Mouse (Mus musculus) liver, embryonic 14.5 days (tissue): ENCODE measurements around the gene Wdr45. TPM values are rescaled to one million over a fixed set of nuclear protein-coding genes. Genes with fewer than 3 reads are reported as not detected.

ENCODE experiments used
- ATAC-seq: fragments of 200-750 bp; cut with Nextera tagmentation; 2 replicates; pipeline ENCODE4 v1.8.0; 2017; ENCODE audit warnings: moderate number of reproducible peaks, mild to moderate bottlenecking, moderate library complexity; ENCODE audit not compliant: insufficient read depth
- DNase-seq, 3 experiments: peaks; one replicate each; pipeline ENCODE4 v3.0.0-alpha.2; 2012 to 2013; ENCODE audit warnings: low read depth in 3 of 3, low spot score in 3 of 3
- H3K27ac ChIP-seq: fragments of 300-500 bp; sonication (generic); 2 replicates; pipeline ENCODE4 v1.5.1; 2014; ENCODE audit warnings: moderate library complexity, mild to moderate bottlenecking, control low read depth, inconsistent platforms
- H3K27me3 ChIP-seq: fragments of 300-500 bp; sonication (generic); 2 replicates; pipeline ENCODE4 v1.6.1; 2014; ENCODE audit warnings: mild to moderate bottlenecking, low read length, moderate library complexity; ENCODE audit not compliant: control insufficient read depth, insufficient read depth
- H3K36me3 ChIP-seq: fragments of 300-500 bp; sonication (generic); replicated peaks from 2 replicates; pipeline ENCODE4 v1.6.1; 2014; ENCODE audit warnings: low read depth; ENCODE audit not compliant: control insufficient read depth, insufficient read depth
- H3K4me1 ChIP-seq, 2 experiments: fragments of 200-500 bp in 1 of 2; fragments of 300-500 bp in 1 of 2; sonication (generic) in 1 of 2; replicated peaks; 2 replicates each; pipeline ENCODE4 v1.6.1; 2012 to 2014; ENCODE audit warnings: antibody characterized with exemption in 1 of 2, inconsistent platforms in 1 of 2, low read length in 1 of 2; ENCODE audit not compliant: control insufficient read depth in 2 of 2, insufficient read depth in 2 of 2
- H3K4me2 ChIP-seq: fragments of 300-500 bp; sonication (generic); 2 replicates; pipeline ENCODE4 v1.6.1; 2014; ENCODE audit warnings: low read depth, mild to moderate bottlenecking, control low read depth, moderate library complexity
- H3K4me3 ChIP-seq, 2 experiments: fragments of 200-500 bp in 1 of 2; fragments of 300-500 bp in 1 of 2; sonication (generic) in 1 of 2; 2 replicates each; pipeline ENCODE4 v1.5.1; 2012 to 2014; ENCODE audit warnings: low read depth in 2 of 2, low read length in 2 of 2, mild to moderate bottlenecking in 2 of 2, control low read depth in 1 of 2, inconsistent platforms in 1 of 2, moderate library complexity in 1 of 2; ENCODE audit not compliant: insufficient read depth in 1 of 2
- H3K9ac ChIP-seq: fragments of 300-500 bp; sonication (generic); replicated peaks from 2 replicates; pipeline ENCODE4 v1.6.1; 2014; ENCODE audit warnings: mild to moderate bottlenecking, control low read depth, moderate library complexity
- H3K9me3 ChIP-seq: fragments of 300-500 bp; sonication (generic); 2 replicates; pipeline ENCODE4 v1.6.1; 2016; ENCODE audit warnings: low read length, mixed read lengths; ENCODE audit not compliant: control insufficient read depth
- CTCF ChIP-seq: IDR thresholded peaks from 2 replicates; pipeline ENCODE4 v1.5.1; 2016; ENCODE audit warnings: antibody characterized with exemption, low read depth, control low read depth
- EP300 ChIP-seq: IDR thresholded peaks from 2 replicates; pipeline ENCODE4 v1.6.1; 2016; ENCODE audit warnings: antibody characterized with exemption, low read depth
- WGBS: fragments of 180-500 bp; shearing (Covaris S2); extraction: QIAGEN DNeasy Blood & Tissue Kit; methylation state at CpG from one replicate; pipeline ENCODE4 v1.1.7; 2014; ENCODE audit not compliant: insufficient replicate concordance; 5-methylcytosine and 5-hydroxymethylcytosine counted together
- polyA plus RNA-seq, 2 experiments: library from polyadenylated mRNA; depleted of rRNA in 1 of 2; stranded (reverse) in 1 of 2; unstranded in 1 of 2; fragments of >200 nt; fragmentation: Nextera tagmentation in 1 of 2; extraction: Ambion mirVana in 1 of 2; gene quantifications; 2 replicates each; pipeline versions ENCODE4 v1.2.1 to v1.2.3; 2012 to 2014

Gene Wdr45
- polyA plus RNA-seq, 2 experiments = 7.5 to 11.8 TPM

DNA sequence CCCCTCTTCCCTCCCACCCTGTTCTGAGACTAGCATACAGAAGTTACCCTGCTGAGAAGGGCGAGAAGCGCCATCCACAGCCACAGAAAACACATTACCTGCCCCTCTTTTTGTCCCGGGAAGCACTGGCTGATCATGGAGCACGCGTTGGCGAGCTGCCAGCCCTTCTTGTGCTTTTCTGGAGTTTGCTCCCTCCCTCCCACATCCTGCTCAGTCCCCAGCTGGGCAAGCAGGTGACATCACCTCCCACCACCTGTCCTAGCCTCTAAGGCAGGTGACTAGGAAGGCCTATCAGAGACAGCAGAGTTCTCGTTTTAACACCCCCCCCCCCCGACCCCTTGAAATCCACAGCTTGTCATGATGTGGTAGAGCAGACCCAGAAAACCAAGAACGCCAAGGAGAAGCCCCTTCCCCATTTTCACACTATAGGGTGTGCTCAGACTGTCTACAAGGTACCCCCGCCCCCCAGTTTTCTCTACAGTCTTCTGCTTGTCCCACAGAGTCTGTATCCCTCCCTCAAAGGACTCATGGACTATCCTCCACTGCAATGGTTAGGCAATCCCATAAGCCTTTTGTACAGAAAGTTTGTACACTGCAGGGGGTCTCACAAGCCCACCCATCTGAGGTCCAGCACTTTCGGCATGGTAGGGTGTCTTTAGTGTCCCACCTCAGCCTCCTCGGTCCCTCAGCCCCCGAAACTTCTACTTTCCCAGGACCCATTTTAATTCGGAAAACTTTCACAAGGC lies 25.4 kb downstream of the Wdr45 start:
- no peaks in the 10 kb centered on the region for H3K9me3 ChIP-seq
- peaks cover 0 to 12% of the 10 kb centered on the region in 2 experiments; a peak in 2 of 4 replicates for H3K4me1 ChIP-seq
- H3K27me3 ChIP-seq = no peaks in the 10 kb centered on the region
- no peaks in the 10 kb centered on the region for H3K36me3 ChIP-seq
- TF ChIP-seq CTCF = no peak
- no peak overlapping the region for H3K4me3 ChIP-seq
- no peak for DNase-seq
- H3K27ac ChIP-seq = no peak overlapping the region
- whole genome bisulfite sequencing = 67% methylated on average over 13 of the region's 14 CpGs
- no peak overlapping the region for H3K4me2 ChIP-seq
- peak; percentile 64 for ATAC-seq
- no peak overlapping the region for H3K9ac ChIP-seq

DNA sequence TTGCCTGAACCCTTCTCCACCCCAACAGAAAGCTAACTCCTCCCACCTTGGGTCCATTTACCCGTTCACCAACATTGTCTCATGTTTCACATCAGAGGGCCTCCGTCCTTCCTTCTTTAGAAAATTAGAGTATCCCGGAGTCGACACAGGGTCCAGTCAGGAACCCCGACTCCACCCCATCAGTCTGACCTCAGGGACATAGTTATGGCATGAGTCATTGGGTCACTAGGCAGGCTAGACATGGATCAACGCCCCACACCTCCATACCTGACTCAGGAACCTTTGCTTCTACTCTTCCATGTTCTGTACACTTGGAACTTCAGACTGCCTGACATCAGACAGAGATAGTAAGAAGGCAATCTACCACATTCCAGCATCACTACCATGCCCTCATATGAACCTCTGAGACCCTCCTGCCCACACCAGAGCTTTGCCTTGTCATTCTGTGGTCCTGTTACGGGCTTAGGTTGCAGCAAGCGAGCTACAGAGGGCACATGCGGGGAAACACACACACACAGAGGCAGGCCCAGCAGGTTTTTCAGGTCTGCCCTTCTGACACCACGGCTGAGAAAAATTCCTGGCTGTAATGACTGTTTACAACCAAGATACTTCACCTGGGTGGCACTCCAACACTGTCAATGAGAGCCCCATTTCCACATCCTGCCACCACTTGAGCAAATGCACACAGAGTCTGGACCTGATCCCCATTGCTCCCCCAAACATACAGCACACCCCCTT lies 26.1 kb downstream of the Wdr45 start:
- H3K27ac ChIP-seq = no peak overlapping the region
- H3K4me1 ChIP-seq = peaks cover 0 to 12% of the 10 kb centered on the region in 2 experiments; a peak in 2 of 4 replicates
- no peaks in the 10 kb centered on the region for H3K27me3 ChIP-seq
- WGBS = 51% methylated on average over 10 of the region's 10 CpGs
- no peak for DNase-seq
- no peak overlapping the region for H3K4me3 ChIP-seq
- peak overlapping the region; percentile 24; the same call in 1 of the 2 replicates for H3K4me2 ChIP-seq
- H3K9me3 ChIP-seq = no peaks in the 10 kb centered on the region
- no peak overlapping the region for H3K9ac ChIP-seq
- H3K36me3 ChIP-seq = no peaks in the 10 kb centered on the region
- no peak for ATAC-seq
- TF ChIP-seq CTCF = no peak
- no peak for TF ChIP-seq EP300

DNA sequence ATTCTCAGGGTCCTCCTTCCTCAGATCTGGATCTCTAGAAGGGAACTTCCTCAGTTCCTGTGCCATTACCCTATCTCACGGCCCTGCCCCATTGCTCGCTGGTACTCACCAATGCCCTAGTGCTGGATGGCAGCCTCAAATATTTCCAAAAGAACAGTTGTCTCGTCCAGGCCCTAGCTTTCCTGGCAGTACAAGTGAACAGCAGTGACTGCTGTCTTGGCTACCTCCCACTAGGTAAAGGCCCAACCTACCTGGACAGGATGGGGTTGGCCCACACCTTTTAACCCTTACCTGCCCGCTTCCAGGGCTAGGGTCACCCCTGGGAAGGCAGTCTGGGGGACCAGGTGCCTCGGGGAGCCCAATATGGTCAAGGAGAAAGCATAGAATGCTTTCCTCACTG lies 27.0 kb downstream of the Wdr45 start:
- 37% methylated on average over 5 of the region's 5 CpGs for WGBS
- no peaks in the 10 kb centered on the region for H3K36me3 ChIP-seq
- no peak for TF ChIP-seq CTCF
- no peak for TF ChIP-seq EP300

DNA sequence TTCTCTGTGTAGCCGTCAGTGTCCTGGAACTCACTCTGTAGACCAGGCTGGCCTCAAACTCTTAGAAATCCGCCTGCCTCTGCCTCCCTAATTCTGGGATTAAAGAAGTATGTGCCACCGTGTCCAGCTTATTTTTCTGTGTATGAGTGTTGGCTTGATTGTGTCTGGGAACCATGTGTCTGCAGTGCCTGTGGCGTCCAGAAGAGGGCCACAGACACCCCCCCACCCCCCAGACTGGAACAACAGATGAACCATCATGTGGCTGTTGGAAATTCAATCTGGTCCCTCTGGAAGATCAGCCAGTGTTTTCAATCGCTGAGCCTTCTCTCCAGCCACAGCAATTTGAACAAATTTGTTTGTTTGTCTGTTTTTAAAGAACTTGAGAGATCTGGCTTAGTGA lies 29.3 kb downstream of the Wdr45 start:
- ATAC-seq (no peak), DNase-seq (no peak)
- no peaks in the 10 kb centered on the region for H3K27me3 ChIP-seq
- H3K4me3 ChIP-seq = no peak overlapping the region
- H3K4me1 ChIP-seq = peaks cover 0 to 12% of the 10 kb centered on the region in 2 experiments; a peak in 2 of 4 replicates
- no peaks in the 10 kb centered on the region for H3K36me3 ChIP-seq
- H3K9me3 ChIP-seq = no peaks in the 10 kb centered on the region
- no peak overlapping the region for H3K9ac ChIP-seq
- no peak overlapping the region for H3K4me2 ChIP-seq
- no peak overlapping the region for H3K27ac ChIP-seq
- TF ChIP-seq CTCF (peak; percentile 67), EP300 (no peak)
- 46% methylated on average over 5 of the region's 5 CpGs for WGBS

More for the DNA sequence above, 27.0 kb downstream of the Wdr45 start:
- no peaks in the 10 kb centered on the region for H3K27me3 ChIP-seq
- ATAC-seq = peak; percentile 27; the same call in 1 of the 2 replicates
- no peak for DNase-seq
- H3K4me3 ChIP-seq = no peak overlapping the region
- no peak overlapping the region for H3K27ac ChIP-seq
- peaks cover 0 to 12% of the 10 kb centered on the region in 2 experiments; a peak in 2 of 4 replicates for H3K4me1 ChIP-seq
- no peak overlapping the region for H3K9ac ChIP-seq
- H3K9me3 ChIP-seq = no peaks in the 10 kb centered on the region
- peak overlapping the region; percentile 24; the same call in 1 of the 2 replicates for H3K4me2 ChIP-seq

DNA sequence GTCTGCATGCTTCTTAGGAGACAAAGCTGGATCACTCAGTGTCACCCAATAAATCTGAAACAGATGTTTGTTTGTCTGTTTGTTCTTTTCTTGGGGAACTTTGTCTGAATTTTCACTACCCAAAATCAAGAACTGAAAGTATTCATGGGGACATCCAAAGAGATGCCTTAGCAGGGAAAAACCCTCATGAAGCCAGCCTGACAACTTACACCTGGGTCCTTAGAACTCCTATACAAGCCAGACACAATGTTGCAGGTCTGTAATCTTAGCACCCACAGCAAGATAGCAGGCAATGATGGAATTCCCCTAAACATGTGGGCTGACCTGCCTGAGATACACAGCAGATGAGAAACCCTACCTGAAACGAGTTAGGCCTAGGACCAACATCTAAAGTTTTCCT lies 30.8 kb downstream of the Wdr45 start:
- no peak overlapping the region for H3K27ac ChIP-seq
- H3K9ac ChIP-seq = no peak overlapping the region

More for the DNA sequence above, 30.8 kb downstream of the Wdr45 start:
- Histone ChIP-seq H3K4me1 (peaks cover 0 to 10% of the 10 kb centered on the region in 2 experiments; a peak in 2 of 4 replicates), H3K4me2 (no peak overlapping the region), H3K4me3 (no peak overlapping the region), H3K36me3 (no peaks in the 10 kb centered on the region), H3K9me3 (no peaks in the 10 kb centered on the region), H3K27me3 (no peaks in the 10 kb centered on the region)
- DNase-seq = no peak
- ATAC-seq = no peak
- WGBS = 32% methylated on average over 1 of the region's 1 CpGs
- TF ChIP-seq CTCF (no peak), EP300 (no peak)
